Mouse (Mus musculus): ENCODE results near the gene Mapk14.

DNA sequence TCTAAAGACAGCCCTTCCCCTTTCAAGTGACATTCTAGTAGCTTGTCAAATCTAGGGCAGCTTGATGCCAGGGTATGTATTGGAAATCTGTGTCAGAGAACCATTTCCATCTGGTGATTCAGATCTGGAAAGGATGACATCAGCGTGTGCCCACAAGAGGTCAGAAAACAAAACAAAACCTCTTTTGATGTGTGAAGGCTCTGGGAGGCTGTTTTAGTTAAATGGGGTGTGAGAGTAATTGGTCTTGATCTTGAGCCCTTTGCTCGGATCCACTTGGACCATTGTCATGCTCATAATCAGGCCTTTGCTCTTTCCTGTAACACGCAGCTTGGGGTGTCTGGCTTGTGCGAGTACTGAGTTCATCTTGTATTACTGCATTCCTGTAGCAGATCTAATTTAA is 7.1 kb downstream of the Mapk14 start:
- TF ChIP-seq MAX (IDR thresholded peaks at IDR 0.05) = no peak
- TF ChIP-seq CTCF (IDR thresholded peaks at IDR 0.05; ENCODE audit: control insufficient read depth, insufficient read depth, insufficient read length) = no peak
- TF ChIP-seq FOSL1 (IDR thresholded peaks at IDR 0.05; ENCODE audit: insufficient read depth, low read length, poor library complexity, severe bottlenecking) = no peak
- no peak for TF ChIP-seq CEBPB (IDR thresholded peaks at IDR 0.05; ENCODE audit: low read depth)
- TF ChIP-seq USF1 (IDR thresholded peaks at IDR 0.05; ENCODE audit: low read depth) = no peak
- TF ChIP-seq MYOD1 (IDR thresholded peaks at IDR 0.05; ENCODE audit: control insufficient read depth, insufficient read length, low read depth) = no peak
- no peak for TF ChIP-seq MYOG (IDR thresholded peaks at IDR 0.05; ENCODE audit: control insufficient read depth, extremely low read depth, insufficient read length)

All from C2C12 (cell line).